Mouse (Mus musculus): ENCODE data around the gene Clba1. TPM values are rescaled to one million over a fixed set of nuclear protein-coding genes. Genes with fewer than 3 reads are reported as not detected.

Clba1 gene
- polyA plus RNA-seq, 1 experiment from 2014 or later = 11.9 TPM

DNA sequence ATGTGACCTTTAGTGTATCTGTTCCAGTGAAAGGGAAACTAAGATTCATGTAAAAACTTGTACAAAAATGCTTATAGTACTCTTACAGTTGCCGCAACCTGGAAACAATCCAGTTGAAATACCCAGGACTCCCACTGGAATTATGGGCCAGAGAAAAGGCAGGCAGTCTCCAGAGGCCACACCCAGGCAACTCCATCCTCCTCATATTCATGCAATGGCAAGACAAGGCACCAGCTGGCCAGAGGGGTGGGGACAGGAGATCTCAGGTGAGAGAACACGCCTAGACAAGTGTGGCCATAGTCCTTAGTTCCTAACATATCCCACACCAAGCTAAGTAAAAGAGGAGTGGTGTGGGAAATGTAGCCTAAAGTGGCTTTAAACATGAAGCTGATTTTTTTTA, 13.9 kb downstream of the Clba1 start:
- H3K27ac ChIP-seq = no peak overlapping the region
- H3K4me3 ChIP-seq (replicated peaks) = no peak overlapping the region
- no peak overlapping the region for H3K4me2 ChIP-seq
- no peaks in the 10 kb centered on the region for H3K27me3 ChIP-seq
- H3K9me3 ChIP-seq (replicated peaks) = no peaks in the 10 kb centered on the region
- H3K4me1 ChIP-seq = peaks cover 54% of the 10 kb centered on the region
- peaks cover 92% of the 10 kb centered on the region for H3K36me3 ChIP-seq
- WGBS = 79% methylated on average over 2 of the region's 2 CpGs
- no peak for ATAC-seq (replicated peaks; ENCODE audit: low FRiP score)
- H3K9ac ChIP-seq = no peak overlapping the region

GRCm38 (mm10) chr12:112823221-112823620, 14.5 kb downstream of the Clba1 start:
- H3K9ac ChIP-seq = no peak overlapping the region
- H3K27me3 ChIP-seq = no peaks in the 10 kb centered on the region
- no peak overlapping the region for H3K4me2 ChIP-seq
- no peak overlapping the region for H3K4me3 ChIP-seq (replicated peaks)
- H3K9me3 ChIP-seq (replicated peaks) = no peaks in the 10 kb centered on the region
- H3K27ac ChIP-seq = no peak overlapping the region
- peaks cover 60% of the 10 kb centered on the region for H3K4me1 ChIP-seq
- H3K36me3 ChIP-seq = peaks cover 89% of the 10 kb centered on the region
- ATAC-seq (replicated peaks; ENCODE audit: low FRiP score) = no peak
- WGBS = 70% methylated on average over 4 of the region's 4 CpGs

GRCm38 (mm10) chr12:112825901-112826300, 17.2 kb downstream of the Clba1 start:
- ATAC-seq (replicated peaks; ENCODE audit: low FRiP score) = no peak
- Histone ChIP-seq H3K27ac (no peak overlapping the region), H3K36me3 (peaks cover 63% of the 10 kb centered on the region), H3K4me3 (replicated peaks) (0 out of 2 replicates have a peak overlapping the region, but pooled peaks have one; percentile 2), H3K27me3 (no peaks in the 10 kb centered on the region), H3K4me2 (no peak overlapping the region), H3K9ac (no peak overlapping the region), H3K9me3 (replicated peaks) (no peaks in the 10 kb centered on the region), H3K4me1 (peaks cover 66% of the 10 kb centered on the region)
- WGBS = 83% methylated on average over 5 of the region's 5 CpGs

DNA sequence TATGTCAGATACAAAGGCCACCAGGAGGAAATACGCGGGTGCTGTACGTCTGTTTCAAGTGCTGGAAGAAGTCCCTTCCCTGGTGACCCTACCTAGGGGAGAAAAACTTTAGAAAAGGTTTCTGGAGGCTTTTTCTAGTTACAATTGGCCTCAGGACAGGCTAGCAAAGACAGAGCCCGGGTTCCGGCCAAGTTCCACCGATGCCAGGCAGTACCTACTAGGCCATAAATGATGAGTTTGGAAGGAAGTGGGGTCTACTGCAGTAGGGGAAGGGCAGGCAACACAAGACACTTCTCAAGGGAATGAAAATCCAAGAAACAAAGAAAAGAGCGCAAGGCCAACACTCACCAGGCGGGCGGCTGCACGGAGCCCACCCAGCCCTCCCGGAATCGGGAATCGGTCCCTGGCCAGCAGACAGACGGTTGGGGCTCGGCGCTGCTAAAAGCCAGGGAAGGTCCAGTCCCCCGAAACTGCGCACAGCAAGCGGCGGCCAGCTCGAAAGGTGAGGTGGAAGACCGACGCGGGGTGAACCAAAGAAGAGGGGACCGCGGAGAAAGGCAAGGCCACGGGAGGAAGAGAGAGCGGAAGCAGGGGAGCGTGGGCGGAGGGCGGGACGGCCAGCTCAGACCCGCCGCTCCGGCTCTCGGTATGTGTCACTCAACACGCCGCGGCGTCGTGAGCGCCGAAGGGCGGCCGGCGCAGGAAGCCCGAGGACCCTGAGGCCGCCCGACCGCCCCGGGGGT, 19.9 kb downstream of the Clba1 start:
- Histone ChIP-seq H3K4me2 (peak overlapping the region; percentile 73), H3K27me3 (no peaks in the 10 kb centered on the region), H3K4me3 (replicated peaks) (peak overlapping the region; percentile 94), H3K9ac (peak overlapping the region; percentile 97), H3K4me1 (peaks cover 55% of the 10 kb centered on the region), H3K27ac (peak overlapping the region; percentile 96), H3K9me3 (replicated peaks) (no peaks in the 10 kb centered on the region), H3K36me3 (peaks cover 50% of the 10 kb centered on the region)
- peak; percentile 88 for ATAC-seq (replicated peaks; ENCODE audit: low FRiP score)
- under 1% methylated on average over 50 of the region's 51 CpGs for WGBS

DNA sequence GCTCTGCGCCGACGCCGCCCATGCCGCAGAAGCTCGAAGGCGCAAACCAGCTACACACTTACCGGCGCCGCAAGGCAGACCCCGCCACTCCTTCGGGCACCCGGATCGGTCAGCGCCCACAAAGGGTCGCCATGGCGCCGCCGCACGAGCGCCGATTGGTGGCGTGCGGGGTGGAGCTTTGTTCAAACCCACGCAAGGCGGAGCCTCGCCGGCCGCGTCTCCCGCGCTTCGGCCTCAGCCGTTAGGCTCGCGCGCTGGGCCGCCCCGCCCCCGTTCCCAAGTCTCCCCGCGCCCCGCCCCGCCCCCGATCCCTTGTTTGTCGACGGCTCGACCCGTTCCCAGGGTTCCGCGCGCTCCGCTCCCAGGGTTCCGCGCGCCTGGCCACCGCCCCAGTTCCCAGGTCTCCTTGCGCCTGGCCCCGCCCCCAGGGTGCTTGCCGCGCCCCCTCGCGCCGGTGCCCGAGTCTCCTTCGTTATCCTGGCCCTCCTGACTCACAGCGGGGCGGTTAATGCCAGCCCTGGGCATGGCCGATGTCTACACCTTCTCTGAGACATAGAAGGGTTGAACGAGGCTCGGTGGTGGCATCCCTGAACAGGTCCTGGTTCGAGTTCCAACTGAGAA, 20.6 kb downstream of the Clba1 start, which contains the start of gene Cdca4:
Gene Cdca4 (minus strand): TSS at position 180 of the 621 bp plus-strand sequence.
- Histone ChIP-seq H3K4me3 (replicated peaks) (peak within 1 kb of the TSS; percentile 94), H3K27me3 (no peaks in the 10 kb centered on the region), H3K4me1 (peaks cover 48% of the 10 kb centered on the region), H3K9me3 (replicated peaks) (no peaks in the 10 kb centered on the region), H3K27ac (peak within 1 kb of the TSS; percentile 96), H3K36me3 (peaks cover 45% of the 10 kb centered on the region), H3K9ac (peak within 1 kb of the TSS; percentile 97), H3K4me2 (peak within 1 kb of the TSS; percentile 73)
- WGBS = under 1% methylated on average over 62 of the region's 72 CpGs
- ATAC-seq (replicated peaks; ENCODE audit: low FRiP score) = peak; percentile 98

DNA sequence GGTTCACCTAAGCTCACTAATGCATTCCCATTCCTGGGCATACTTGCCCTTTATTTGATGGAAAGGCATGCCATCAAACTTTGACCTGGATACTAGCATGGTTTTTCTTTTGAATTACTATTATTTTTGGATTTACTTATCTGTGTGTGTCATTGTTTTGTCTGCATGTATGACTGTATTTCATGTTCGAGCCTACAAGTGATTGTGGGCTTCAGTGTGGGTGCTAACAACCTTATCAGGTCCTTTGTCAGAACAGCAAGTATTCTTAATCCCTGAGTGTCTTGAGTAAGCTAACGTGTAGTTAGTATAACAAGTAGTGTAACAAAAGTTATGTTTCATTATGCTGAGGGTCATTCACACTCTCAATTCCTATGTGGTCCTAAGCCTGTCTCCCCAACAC, 21.4 kb downstream of the Clba1 start:
- ATAC-seq (replicated peaks; ENCODE audit: low FRiP score) = no peak
- no peaks in the 10 kb centered on the region for H3K9me3 ChIP-seq (replicated peaks)
- H3K4me1 ChIP-seq = peaks cover 40% of the 10 kb centered on the region
- WGBS = 24% methylated on average over 2 of the region's 2 CpGs
- H3K9ac ChIP-seq = peak overlapping the region; percentile 70
- peak overlapping the region; percentile 94 for H3K4me3 ChIP-seq (replicated peaks)
- H3K36me3 ChIP-seq = peaks cover 37% of the 10 kb centered on the region
- peak overlapping the region; percentile 65 for H3K4me2 ChIP-seq
- H3K27ac ChIP-seq = no peak overlapping the region; the same call in 1 of the 2 replicates
- H3K27me3 ChIP-seq = no peaks in the 10 kb centered on the region

GRCm38 (mm10) chr12:112830570-112830969, 21.8 kb downstream of the Clba1 start:
- no peak overlapping the region for H3K27ac ChIP-seq
- H3K36me3 ChIP-seq = peaks cover 34% of the 10 kb centered on the region
- no peaks in the 10 kb centered on the region for H3K9me3 ChIP-seq (replicated peaks)
- peak overlapping the region; percentile 70 for H3K9ac ChIP-seq
- peaks cover 37% of the 10 kb centered on the region for H3K4me1 ChIP-seq
- H3K4me2 ChIP-seq = peak overlapping the region; percentile 65
- no peak for ATAC-seq (replicated peaks; ENCODE audit: low FRiP score)
- peak overlapping the region; percentile 94 for H3K4me3 ChIP-seq (replicated peaks)
- H3K27me3 ChIP-seq = no peaks in the 10 kb centered on the region
- 84% methylated on average over 3 of the region's 3 CpGs for WGBS

DNA sequence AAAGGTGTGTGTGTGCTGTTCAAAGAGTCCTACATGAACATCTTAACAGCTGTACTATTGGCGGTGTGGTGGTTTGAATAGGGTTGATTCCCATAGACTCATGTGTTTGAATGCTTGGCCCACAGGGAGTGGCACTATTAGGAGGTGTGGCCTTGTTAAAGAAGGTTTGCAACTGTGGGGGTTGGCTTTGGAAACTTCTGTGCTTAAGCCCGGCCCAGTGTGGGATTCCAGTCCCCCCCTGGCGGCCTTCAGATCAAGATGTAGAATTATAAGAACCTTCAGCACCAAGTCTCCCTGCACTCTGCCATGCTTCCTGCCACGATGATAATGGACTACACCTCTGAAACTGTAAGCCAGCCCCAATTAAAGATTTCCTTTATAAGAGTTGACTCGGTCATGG, 23.7 kb downstream of the Clba1 start:
- Histone ChIP-seq H3K9ac (no peak overlapping the region), H3K36me3 (peaks cover 18% of the 10 kb centered on the region), H3K27ac (no peak overlapping the region), H3K9me3 (replicated peaks) (no peaks in the 10 kb centered on the region), H3K4me3 (replicated peaks) (no peak overlapping the region), H3K4me1 (peaks cover 19% of the 10 kb centered on the region), H3K4me2 (no peak overlapping the region), H3K27me3 (no peaks in the 10 kb centered on the region)
- WGBS = 92% methylated on average over 5 of the region's 5 CpGs
- ATAC-seq (replicated peaks; ENCODE audit: low FRiP score) = no peak

DNA sequence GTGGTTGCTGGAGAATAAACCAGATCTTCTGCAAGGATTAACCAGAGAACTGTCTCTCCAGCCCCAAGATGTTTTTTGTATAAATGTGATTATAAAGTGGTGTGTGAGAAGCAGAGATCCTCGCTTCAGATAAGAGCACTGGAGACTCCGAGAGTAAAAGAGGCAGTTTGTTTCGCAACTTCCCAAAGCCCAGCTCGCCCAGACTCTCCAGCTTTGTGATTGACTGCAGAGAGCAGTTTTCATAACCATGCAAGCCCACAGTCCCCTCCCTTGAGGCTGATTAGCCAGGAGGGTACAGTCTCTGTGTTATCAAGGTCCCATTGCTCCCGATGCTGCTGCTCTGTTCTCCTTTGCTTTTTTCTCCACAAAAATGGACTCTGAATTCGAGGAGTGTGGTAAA, 24.8 kb downstream of the Clba1 start:
- peaks cover 12% of the 10 kb centered on the region; the same call in 1 of the 2 replicates for H3K36me3 ChIP-seq
- no peak overlapping the region for H3K4me2 ChIP-seq
- no peaks in the 10 kb centered on the region for H3K27me3 ChIP-seq
- no peaks in the 10 kb centered on the region for H3K9me3 ChIP-seq (replicated peaks)
- H3K4me1 ChIP-seq = peaks cover 9% of the 10 kb centered on the region
- WGBS = 68% methylated on average over 6 of the region's 6 CpGs
- no peak overlapping the region for H3K9ac ChIP-seq
- H3K4me3 ChIP-seq (replicated peaks) = no peak overlapping the region
- H3K27ac ChIP-seq = no peak overlapping the region
- no peak for ATAC-seq (replicated peaks; ENCODE audit: low FRiP score)

DNA sequence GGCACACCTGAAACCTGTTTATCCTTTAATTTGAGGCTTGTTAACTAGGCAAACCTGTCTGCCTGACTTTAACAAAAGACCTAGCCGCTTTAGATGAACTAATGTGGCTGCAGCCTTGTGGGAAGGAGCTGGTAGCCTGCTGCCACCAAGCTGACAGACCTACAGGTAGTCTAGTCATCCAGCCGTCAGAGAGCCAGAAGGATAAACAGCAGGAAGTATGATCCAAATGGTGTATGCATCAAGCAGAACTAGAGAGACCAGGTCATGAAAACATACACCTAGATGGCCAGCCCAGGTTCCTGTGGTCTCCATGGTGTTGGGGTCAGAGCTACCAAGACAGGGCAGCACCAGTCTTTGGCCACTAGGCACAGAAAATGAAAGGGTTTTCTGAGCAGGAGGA, 26.3 kb downstream of the Clba1 start:
- 64% methylated on average over 2 of the region's 2 CpGs for WGBS
- no peak overlapping the region for H3K4me3 ChIP-seq (replicated peaks)
- H3K36me3 ChIP-seq = peaks cover 12% of the 10 kb centered on the region; the same call in 1 of the 2 replicates
- no peak for ATAC-seq (replicated peaks; ENCODE audit: low FRiP score)
- peaks cover 8% of the 10 kb centered on the region for H3K4me1 ChIP-seq
- no peaks in the 10 kb centered on the region for H3K9me3 ChIP-seq (replicated peaks)
- H3K4me2 ChIP-seq = no peak overlapping the region
- H3K27ac ChIP-seq = no peak overlapping the region
- no peaks in the 10 kb centered on the region for H3K27me3 ChIP-seq
- H3K9ac ChIP-seq = no peak overlapping the region

GRCm38 (mm10) chr12:112840209-112841086, 31.7 kb downstream of the Clba1 start:
- ATAC-seq (replicated peaks; ENCODE audit: low FRiP score) = no peak

More at GRCm38 (mm10) chr12:112840209-112841086, 31.7 kb downstream of the Clba1 start:
- Histone ChIP-seq H3K4me1 (no peaks in the 10 kb centered on the region), H3K9me3 (replicated peaks) (no peaks in the 10 kb centered on the region), H3K27ac (no peak overlapping the region), H3K27me3 (no peaks in the 10 kb centered on the region; the same call in 1 of the 2 replicates), H3K4me3 (replicated peaks) (no peak overlapping the region), H3K4me2 (no peak overlapping the region), H3K9ac (no peak overlapping the region), H3K36me3 (no peaks in the 10 kb centered on the region)
- WGBS = 82% methylated on average over 25 of the region's 25 CpGs

Measured in kidney, embryonic 15.5 days (tissue).